Mouse (Mus musculus): ENCODE measurements around the gene Bicc1.

The Bicc1 gene

DNA sequence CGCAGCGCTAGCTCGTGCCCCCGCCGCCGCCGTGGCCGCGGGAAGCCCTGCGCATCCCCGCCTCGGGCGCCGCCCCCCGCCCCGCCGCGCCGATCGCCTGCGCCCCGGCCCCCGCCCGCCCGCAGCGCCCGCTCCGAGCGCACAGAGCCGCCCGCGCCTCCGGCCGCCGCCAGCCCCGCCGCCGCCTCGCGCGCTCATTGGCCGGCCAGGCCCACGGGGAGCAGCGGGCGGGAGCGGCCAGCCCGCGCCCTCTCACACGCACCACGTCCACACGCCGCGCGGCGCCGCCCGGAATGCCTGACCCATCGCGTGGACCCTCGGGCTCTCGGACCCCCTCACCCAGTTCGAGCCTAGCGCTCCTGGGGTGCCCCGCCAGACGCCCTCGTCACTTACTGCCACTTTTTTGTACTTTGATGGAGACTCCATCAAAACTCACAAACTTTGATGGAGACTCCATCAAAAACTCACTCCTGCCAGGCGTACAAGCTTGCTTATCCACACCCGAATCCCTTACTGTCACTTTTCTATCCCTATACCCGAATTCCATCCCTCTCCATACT, at the start of gene Bicc1:
Bicc1 (minus strand) TSS at position 25 of the 560 bp plus-strand sequence.
- DNase-seq (ENCODE audit: low read depth, low spot score): no peak

DNA sequence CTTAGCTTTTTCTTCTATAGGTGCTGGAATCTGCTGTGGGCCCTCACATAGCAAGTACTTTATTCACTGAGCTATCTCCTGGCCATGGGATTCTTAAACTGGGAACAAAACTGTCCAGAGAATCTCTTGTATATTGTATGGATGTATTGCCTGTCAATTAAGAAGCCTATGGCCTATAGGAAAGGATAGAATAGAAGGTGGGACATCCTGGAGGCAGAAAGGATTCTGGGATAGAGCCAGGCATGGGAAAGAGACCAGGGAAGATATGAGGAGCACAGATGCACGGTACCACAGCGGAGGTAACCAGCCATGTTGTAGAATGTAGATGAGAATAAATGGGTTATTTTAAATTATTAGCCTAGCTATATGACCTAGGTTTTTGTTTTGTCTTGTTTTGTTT, 42.0 kb upstream of the Bicc1 start:
- DNase-seq (ENCODE audit: low read depth, low spot score): no peak

DNA sequence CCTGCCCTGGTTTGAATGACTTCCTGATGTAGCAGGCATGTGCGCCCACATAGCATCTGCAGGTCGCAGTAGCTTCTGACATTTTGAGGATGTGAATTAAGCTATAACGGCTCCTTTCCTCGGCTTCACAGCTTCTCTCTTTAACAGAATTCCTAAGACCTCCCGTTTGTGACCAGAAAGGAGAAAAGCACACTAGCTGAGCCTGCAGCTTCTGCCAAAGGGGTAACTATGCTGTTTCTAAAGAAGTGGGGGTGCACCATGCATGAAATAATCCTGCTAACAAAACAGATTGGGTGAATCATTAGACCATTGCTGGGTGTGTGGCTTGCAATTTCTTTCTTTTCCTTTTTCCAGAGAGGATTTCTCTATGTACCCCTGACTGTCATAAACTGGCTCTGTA, 41.5 kb upstream of the Bicc1 start:
- DNase-seq (ENCODE audit: low read depth, low spot score): no peak

DNA sequence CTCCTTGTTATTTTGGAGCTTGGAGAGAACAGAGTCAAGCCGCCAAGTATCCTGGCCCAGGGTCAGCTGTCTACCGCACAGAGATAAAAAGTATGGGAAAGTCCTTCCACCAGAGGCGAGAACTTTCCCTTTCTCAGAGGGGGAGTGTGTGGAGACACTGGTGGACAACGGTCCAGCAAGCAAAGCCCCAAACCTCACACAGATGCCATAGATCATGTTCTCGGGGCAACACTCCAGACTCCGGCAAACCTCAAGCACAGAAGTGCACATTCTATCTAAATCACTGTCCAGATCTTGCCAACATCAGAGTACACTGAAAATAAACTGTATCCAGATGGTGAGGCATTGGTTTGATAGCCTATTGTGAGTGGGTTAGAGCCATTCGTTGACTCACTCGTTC, 39.2 kb upstream of the Bicc1 start:
- DNase-seq (ENCODE audit: low read depth, low spot score): no peak

DNA sequence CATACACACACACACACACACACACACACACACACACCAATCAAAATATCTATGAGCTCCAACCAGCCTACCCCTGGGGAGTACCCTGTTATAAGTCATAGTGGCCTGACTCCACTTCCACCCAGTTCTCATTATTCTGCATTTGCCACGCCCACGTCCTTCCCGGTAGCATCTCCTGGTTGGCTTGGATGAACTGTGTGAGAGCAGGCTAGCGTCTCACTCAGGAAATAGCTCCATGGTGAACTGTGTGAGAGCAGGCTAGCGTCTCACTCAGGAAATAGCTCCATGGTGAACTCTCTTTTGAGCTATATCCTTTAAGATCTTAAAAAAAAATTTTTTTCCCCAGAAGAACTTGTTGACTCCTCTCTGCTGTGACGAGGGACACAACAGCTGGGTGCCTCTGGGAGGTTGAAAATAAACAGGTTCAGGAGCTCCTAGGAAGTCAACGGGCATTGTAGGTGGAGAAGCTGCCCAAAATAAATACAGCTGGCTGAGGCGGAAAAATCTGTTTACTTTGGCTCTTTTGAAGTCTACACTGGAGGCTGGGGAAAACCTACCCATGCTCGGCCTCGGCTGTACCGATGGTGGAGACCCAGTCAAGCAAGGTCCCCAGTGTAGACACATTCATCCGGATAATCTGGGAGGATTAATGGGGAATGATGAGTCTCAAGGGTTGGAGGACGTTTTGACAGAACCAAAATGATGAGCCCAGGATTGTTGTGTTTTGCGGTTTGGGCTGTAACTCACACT, 37.7 kb upstream of the Bicc1 start:
- DNase-seq (ENCODE audit: low read depth, low spot score): no peak

DNA sequence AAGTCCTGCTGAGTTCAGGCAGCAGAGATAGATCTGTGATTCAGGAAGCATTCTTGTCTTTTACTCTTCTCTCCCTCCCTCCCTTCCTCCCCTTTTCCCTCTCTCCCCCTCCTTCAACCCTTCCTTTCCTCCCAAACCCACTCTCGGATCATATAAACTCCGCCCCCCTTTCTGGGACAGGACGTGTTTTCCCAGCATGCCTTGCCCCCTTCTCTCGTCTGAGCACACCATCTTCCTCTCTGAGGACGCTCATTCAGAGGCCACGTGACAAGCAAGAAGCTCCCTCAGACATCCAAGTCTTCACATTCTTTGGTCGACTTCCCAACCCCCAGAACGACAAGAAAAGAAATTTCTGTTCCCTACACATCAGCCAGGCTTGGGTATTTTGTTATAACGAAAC, 36.0 kb upstream of the Bicc1 start:
- no peak for DNase-seq (ENCODE audit: low read depth, low spot score)

DNA sequence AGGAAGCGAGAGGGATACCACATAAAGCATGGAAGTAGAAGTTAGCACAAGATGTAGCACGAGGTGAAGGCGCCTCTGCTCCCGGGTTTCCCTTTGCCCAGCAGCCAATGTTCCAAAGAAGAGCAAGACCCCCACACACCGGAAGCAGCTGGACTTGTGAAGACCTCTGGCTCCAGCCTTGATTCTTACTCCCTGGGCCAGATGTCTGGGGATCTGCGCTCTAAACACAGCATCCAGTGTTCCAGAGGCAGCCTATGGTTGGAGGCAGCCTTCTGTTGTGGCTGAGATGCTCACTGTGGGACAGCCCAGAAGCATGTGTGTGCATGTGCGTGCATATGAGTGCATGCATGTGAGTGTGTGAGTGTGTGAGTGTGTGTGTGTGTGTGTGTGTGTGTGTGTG, 35.2 kb upstream of the Bicc1 start:
- no peak for DNase-seq (ENCODE audit: low read depth, low spot score)

DNA sequence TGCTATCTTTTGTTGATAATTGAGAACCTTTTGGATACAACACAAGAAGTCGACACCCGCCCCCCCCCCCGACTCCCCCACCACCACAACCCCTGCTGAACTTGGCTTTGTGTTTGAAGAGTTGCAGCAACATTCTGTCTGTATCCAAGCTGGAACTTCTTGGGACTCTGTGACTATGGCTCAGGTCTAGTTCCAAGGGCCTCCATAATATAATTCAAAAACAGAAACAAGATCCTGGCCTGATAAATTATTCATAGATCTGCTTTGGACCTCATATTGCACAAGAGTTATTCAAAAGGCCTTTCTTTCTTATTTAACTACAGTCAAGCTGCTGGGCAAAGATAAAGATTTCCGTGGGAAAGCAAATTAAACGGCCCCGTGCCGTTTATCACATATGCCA, 33.8 kb upstream of the Bicc1 start:
- DNase-seq (ENCODE audit: low read depth, low spot score): no peak

DNA sequence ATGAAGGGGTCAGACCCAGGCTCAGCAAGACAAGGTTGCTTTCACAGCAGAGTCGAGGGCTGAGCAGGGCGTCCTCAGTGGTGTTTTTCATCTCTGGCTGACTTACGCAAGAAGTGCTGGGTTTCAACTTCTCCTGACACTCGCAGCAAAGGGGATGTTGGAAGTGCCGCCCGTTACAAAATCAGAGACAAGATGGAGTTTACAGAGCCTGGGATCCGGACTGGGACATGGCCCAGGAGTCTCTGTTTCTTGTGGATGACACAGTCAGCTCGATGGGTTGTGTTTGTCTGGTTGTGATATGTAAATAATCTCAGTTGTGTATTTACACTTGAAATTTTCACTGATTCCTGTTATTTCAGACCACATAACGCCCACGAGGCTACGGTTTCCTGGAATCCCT, 33.4 kb upstream of the Bicc1 start:
- no peak for DNase-seq (ENCODE audit: low read depth, low spot score)

DNA sequence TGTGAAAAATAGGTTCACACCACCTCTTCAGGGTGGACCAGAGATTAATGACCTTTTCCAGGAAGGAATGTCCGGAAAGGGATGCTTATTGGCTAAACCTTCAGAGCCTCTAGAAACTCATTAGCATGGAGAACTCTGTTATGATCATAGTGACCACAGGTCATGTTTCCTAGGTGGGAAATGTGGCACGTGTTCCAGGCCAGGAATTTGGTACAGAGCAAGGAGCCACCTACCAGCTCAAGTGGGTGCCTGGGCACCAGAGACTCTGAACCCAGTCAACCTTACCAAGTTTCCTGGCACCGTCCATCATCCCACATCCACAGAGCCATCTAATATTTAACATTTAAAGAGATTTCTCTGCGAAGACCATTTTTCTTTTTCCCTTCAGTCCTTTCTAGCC, 29.2 kb upstream of the Bicc1 start:
- no peak for DNase-seq (ENCODE audit: low read depth, low spot score)

DNA sequence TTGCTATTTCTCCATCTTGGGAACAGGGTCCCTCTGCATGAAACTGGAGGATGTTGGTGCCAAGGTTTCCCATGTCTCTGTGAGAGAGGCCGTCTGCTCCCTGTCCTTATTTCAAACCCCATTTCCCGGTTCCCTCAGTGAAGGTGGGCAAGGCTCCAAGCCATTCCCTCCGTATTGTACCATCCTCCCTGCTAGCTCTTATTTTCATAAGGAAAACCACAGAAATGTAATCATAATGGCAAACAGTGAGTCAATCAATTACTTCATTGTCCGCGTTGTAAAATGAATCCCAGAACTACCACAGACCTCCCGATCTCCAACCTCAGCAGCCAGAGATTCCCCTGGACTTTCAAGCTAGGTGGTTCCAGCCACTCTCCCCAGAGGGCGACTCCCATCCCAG, 25.6 kb upstream of the Bicc1 start:
- no peak for DNase-seq (ENCODE audit: low read depth, low spot score)

DNA sequence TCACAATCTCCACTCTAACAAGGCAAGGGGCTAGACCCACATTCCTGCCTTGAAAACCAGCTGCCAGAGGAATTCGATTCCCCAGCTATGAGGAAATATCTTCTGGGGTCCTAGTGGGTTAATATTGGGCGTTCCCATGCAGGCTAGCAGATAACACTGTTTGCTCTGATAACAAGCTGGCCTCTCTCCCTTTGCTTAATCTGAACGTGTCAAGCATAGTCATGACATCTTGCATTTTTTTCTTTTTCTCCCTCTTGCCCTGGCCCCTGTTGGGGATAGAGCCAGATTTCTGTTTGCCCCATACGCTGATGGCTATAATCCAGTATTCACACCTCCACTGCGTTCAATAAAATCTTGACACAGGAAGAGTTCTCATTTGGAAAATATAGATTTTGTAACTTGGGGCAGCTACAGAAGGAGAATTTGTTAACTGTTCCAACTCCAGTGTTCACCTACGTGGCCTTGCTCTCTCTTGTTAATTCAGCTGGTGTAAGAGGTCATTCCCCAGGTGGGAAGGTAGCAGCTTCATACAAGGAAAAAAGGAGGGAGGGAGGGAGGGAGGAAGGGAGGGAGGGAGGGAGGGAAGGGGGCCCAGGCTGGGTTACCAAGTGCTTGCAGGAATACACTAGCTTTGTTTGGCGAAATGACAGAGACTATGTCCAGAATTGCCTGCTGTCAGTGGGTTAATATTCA, 24.0 kb upstream of the Bicc1 start:
- no peak for DNase-seq (ENCODE audit: low read depth, low spot score)

DNA sequence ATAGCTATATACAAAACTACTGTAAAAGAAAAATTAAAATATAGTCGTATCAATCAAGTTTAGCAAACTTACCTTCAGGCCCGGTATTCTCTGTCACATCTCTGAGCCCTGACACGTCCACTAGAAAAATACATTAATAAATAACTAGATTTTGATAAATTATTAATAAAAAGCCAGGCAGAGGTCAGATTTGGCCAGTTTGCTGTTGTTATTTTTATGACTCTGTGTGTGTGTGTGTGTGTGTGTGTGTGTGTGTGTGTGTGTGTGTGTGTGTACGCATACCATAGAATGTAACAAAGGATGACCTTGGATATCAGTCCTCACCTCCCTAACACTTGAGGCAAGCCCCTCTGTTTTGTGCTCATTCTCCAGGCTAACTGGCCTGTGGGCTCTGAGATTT, 22.4 kb upstream of the Bicc1 start:
- no peak for DNase-seq (ENCODE audit: low read depth, low spot score)

DNA sequence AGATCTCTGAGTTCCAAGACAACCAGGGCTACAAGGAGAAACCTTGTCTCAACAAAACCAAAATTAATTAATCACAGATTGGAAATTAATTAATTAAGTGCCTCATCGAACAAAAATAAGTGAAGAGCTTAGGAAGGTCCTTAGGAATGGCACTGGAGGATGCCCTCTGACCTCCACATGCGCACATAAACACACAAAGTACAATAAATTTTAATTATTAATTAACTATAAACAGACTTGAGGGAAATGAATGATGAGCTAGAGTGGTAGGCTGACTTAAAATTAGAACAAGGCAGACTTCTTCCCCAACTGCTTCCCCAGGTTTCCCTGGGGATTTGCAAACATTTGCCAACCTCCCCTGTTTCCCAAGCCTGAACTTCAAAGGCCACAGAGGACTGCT, 21.6 kb upstream of the Bicc1 start:
- no peak for DNase-seq (ENCODE audit: low read depth, low spot score)

DNA sequence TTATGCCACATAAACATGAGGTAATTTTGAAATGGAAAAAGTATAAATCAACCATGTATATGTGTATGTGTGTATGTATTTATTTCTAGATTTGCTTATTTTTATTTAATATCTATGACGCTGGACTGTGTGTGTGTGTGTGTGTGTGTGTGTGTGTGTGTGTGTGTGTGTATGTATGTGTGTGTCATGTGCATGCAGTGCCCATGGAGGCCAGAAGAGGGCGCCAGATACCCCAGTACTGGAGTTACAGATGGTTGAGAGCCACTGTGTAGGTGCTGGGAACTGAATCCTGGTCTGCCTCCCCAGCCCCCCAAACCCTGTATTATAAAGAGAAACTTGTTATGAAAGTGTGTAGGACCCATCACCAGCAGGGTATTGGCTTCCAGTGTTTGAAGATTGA, 20.6 kb upstream of the Bicc1 start:
- DNase-seq (ENCODE audit: low read depth, low spot score): no peak

DNA sequence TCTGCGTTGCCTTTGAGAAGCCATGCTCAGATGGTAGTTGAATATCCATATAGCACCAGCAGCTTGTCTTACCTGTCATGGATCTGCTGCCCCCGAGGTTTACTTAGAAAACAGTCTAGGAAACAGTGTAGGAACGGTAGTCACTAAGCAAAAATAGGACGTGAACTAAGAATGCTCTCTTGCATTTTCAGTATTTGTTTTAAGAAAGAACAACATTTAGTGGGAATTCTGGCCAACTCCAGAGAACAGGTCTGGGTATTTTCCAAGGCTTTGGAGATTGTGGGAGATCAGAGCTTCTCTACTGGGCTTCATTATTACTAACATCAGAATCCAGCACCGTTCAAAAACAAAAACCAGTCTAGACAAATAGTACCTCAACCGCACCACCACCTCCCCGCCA, 17.7 kb upstream of the Bicc1 start:
- no peak for DNase-seq (ENCODE audit: low read depth, low spot score)

DNA sequence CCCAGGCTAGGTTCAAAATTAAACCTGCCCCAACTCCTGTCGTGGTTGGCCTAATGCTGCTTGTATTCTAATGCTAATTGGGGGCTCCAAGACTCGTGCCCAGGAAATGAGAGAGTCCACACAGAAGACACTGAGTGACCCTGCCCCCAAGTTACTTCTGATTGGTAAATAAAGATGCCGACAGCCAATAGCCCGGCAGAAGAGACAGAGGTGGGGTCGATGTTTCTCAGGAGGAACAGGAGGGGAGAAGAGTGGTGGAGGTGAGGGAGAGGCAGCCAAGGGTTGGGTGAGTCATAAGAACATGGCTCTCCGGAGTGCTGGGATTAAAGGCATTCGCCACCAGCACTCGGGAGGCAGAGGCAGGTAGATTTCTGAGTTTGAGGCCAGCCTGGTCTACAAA, 16.8 kb upstream of the Bicc1 start:
- DNase-seq (ENCODE audit: low read depth, low spot score): no peak

DNA sequence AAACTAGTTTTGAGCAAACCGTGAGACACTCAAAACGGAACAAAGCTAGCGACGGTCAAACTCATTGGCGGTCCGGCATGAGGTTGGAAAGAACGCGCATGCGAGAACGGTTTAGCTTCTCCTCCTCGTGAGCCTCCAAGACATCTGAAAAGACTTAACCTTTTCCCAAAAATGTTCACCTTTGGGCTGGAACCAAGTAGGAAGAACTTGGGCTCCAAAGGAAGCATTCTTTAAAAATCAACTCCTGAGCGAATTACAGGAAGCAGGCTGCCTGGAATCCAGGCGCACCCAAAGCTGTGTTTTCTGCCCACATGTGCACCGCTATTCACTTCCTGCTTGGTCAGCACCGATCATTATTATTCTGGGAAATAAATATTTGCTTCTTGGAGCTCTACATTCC, 15.8 kb upstream of the Bicc1 start:
- no peak for DNase-seq (ENCODE audit: low read depth, low spot score)

DNA sequence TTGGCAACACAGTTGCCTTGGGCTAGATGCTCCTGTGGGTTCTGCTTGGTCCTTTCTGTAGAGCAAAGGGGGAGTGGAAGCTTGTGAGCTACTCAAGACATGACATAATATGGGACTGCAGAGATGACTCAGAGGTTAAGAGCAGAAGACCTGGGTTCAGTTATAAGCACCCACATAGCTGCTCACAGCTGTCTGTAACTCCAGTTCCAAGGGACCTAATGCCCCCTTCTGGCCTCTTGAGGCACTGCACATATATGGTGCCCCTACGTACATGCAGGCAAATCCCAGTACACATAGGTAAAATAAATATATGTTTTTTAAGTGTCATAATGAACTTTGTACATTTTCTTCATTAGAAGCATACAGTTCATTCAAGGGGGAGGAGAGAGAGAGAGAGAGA, 11.9 kb upstream of the Bicc1 start:
- no peak for DNase-seq (ENCODE audit: low read depth, low spot score)

DNA sequence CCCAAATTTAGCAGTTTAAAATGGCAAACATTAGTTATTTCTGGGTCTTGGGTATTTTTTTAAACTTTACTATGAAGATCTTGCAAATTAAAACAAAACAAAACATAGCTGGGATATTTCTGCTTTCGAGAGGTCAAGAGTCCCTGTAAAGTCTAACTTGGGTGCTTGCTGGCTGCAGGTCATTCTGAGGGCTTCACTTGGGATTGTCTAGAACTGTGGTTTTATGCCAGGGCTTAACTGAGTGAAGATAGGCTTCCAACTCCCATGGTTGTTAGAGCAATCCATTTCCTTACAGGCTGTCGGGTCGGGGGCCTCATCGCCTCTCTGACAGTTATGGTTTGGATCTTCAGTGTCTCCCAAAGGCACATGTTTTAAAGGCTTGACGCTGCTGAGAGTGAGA, 11.3 kb upstream of the Bicc1 start:
- no peak for DNase-seq (ENCODE audit: low read depth, low spot score)

DNA sequence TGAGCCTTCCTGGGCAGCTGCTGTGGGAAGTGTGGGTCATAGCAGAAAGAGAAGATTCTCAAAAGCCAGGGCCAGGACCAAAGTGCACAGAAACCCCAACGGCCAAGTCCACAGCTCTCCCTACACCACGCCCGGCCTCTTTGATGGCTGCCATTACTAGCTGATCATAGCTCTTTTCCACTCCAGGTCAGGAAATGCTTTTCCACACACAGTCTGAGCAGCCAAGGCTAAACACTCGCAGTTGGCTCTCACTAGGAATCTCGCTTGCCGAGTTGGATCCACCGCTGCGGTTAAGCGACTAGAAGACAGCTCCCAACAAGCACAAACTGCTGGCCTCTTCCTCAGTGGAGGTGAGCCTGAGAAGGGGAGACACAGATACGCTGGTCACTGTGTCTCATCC, 10.3 kb upstream of the Bicc1 start:
- DNase-seq (ENCODE audit: low read depth, low spot score): no peak

DNA sequence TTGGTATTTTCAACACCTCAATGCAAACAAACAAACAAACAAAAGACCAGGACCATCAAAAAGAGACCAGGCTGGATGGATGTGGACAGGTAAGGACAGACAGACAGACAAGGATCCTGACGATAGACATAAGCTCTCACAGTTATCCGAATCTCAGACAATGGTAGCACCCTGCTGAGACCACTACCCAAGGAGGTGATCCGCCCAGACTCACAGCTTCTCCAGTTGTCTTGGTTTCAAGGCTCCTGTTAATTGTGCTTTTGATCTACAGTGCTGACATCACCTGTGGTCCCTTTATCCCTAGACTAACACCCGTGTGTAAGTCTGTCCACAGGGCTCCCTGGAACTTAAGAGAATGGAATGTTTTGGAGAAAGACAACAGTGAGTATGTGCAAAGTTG, 9.7 kb upstream of the Bicc1 start:
- no peak for DNase-seq (ENCODE audit: low read depth, low spot score)

DNA sequence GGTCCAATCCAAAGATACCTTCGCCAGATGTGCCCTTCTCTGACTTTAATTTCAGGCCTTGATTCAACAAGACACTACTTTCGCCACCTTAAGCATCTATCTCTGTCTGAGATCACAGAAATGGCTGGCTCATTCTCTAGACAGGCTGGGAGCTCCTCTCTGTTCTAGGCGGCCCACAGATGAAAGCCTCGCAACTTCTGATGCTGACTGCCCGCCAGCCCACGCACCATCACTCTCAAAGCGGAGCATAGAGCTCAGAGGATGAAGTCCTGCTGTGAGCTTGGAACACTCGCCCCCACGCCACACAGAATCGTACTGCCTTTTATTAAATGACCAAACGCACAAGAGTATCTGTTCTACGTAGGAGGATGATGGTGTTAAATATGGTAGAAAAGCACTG, 949 bp upstream of the Bicc1 start:
- DNase-seq (ENCODE audit: low read depth, low spot score): no peak
